ENCODE assay signal across 14 mouse cellular contexts in genomic region chr11:78502909-78503650, GRCm38 (mm10). TPM values are rescaled to one million over a fixed set of nuclear protein-coding genes. Genes with fewer than 3 reads are reported as not detected.
A peak's percentile ranks its signal among the peaks of the same experiment; 100 is the strongest.
DNase-seq lines count a peak whose midpoint lies in the region; ATAC-seq lines count a peak whose summit lies in the region.
"Had no signal": no experiment of that assay in that cellular context is flagged by ENCODE, and none has a peak within 500 bp of the region (broad histone marks: within the 10 kb centered on the region; RNA-seq: fewer than 3 reads in every experiment).

Sebox (plus strand) TSS chr11:78503447.

- DNase-seq in frontal cortex, postnatal 25 days (ENCODE audit: low spot score in 2 of 2): no peak
- DNase-seq in 416B (ENCODE audit: low read depth) (peak; percentile 55), adipocyte (ENCODE audit: low spot score) (no peak)
- peak; percentile 87 for DNase-seq in cerebellum, adult 11 months
- DNase-seq in cerebellum, postnatal 36 days: peak; percentile 88 to 91
- no peak for DNase-seq in right cerebral cortex, postnatal 10 days (ENCODE audit: low spot score in 2 of 2)
- no peak for DNase-seq in gastrocnemius, postnatal 36 days
- DNase-seq: kidney, postnatal 25 days had no signal

- intact Hi-C loops in gastrocnemius, postnatal 36 days (cut with DNase I): no loop called here

- peak; percentile 42 for ATAC-seq in frontal cortex, adult (ENCODE audit: low TSS enrichment)
- ATAC-seq: intestine, postnatal 0 days; midbrain, embryonic 16.5 days had no signal

RNA-seq across cellular contexts. Expression of gene Sebox, which starts in this region (rescaled TPM):
- total RNA-seq in gastrocnemius, postnatal 36 days (2021): not detected
- total RNA-seq: adrenal gland, postnatal 4 days; common myeloid progenitor, adult 5-6 weeks; G1E had no signal

Comparison
In these comparisons a context has a peak if more than half of its experiments do, and no peak if none do; other contexts are left out.
1. DNase-seq: peak in 416B (single experiment), cerebellum, adult 11 months (single experiment) and cerebellum, postnatal 36 days (2 of 2); none in frontal cortex, postnatal 25 days (0 of 2), adipocyte (single experiment), right cerebral cortex, postnatal 10 days (0 of 2) and gastrocnemius, postnatal 36 days (0 of 2).